Mouse (Mus musculus) brain, embryonic 14.5 days (tissue): Measurements from ENCODE around the gene Ank2. TPM values are rescaled to one million over a fixed set of nuclear protein-coding genes. Genes with fewer than 3 reads are reported as not detected.

Experiments
- DNase-seq: peaks from one replicate; pipeline ENCODE4 v3.0.0-alpha.2; 2011; ENCODE audit warnings: low read depth
- CTCF ChIP-seq: fragments of 200-500 bp; IDR thresholded peaks from 2 replicates; pipeline ENCODE4 v1.5.1; 2012; ENCODE audit warnings: inconsistent platforms, mild to moderate bottlenecking, moderate library complexity, borderline replicate concordance; ENCODE audit not compliant: insufficient read depth, insufficient read length; ENCODE audit errors: extremely low read depth
- POLR2A ChIP-seq: fragments of 200-500 bp; IDR thresholded peaks from 2 replicates; pipeline ENCODE4 v1.6.1; 2012; ENCODE audit warnings: mild to moderate bottlenecking, inconsistent platforms, borderline replicate concordance; ENCODE audit not compliant: poor library complexity, insufficient read depth, insufficient read length, severe bottlenecking; ENCODE audit errors: extremely low read depth
- polyA plus RNA-seq: library from polyadenylated mRNA; depleted of rRNA; stranded (reverse); fragments of >200 nt; gene quantifications from 2 replicates; pipeline ENCODE4 v1.2.3, GENCODE M21; 2012

Ank2 gene
- polyA plus RNA-seq, 1 experiment = 187 TPM

- TF ChIP-seq POLR2A = no peak
- TF ChIP-seq CTCF = no peak
- DNase-seq = no peak
Measured at GRCm38 (mm10) chr3:127087574-127087973, 411.6 kb downstream of the Ank2 start.

- TF ChIP-seq POLR2A (no peak), CTCF (no peak)
- peak; percentile 42 for DNase-seq
Measured at GRCm38 (mm10) chr3:127086834-127087506, 412.2 kb downstream of the Ank2 start.

GRCm38 (mm10) chr3:127077369-127077768, 421.8 kb downstream of the Ank2 start:
- TF ChIP-seq CTCF (no peak), POLR2A (no peak)
- DNase-seq = no peak

- DNase-seq = no peak
- TF ChIP-seq POLR2A (no peak), CTCF (no peak)
Measured at GRCm38 (mm10) chr3:127075531-127076280, 423.4 kb downstream of the Ank2 start.

GRCm38 (mm10) chr3:127071471-127071870, 427.7 kb downstream of the Ank2 start:
- DNase-seq = peak; percentile 62
- TF ChIP-seq CTCF (no peak), POLR2A (no peak)

GRCm38 (mm10) chr3:127063654-127064386, 435.3 kb downstream of the Ank2 start:
- no peak for TF ChIP-seq POLR2A
- no peak for TF ChIP-seq CTCF
- no peak for DNase-seq

GRCm38 (mm10) chr3:127059671-127060070, 439.5 kb downstream of the Ank2 start:
- no peak for TF ChIP-seq POLR2A
- TF ChIP-seq CTCF = no peak

GRCm38 (mm10) chr3:127041288-127041687, 457.9 kb downstream of the Ank2 start:
- TF ChIP-seq POLR2A = no peak
- TF ChIP-seq CTCF = no peak
- no peak for DNase-seq

More at GRCm38 (mm10) chr3:127059671-127060070, 439.5 kb downstream of the Ank2 start:
- DNase-seq = no peak

GRCm38 (mm10) chr3:127038570-127038969, 460.6 kb downstream of the Ank2 start:
- DNase-seq = no peak
- TF ChIP-seq CTCF = no peak
- no peak for TF ChIP-seq POLR2A

GRCm38 (mm10) chr3:127036118-127036517, 463.0 kb downstream of the Ank2 start:
- no peak for DNase-seq
- TF ChIP-seq CTCF = no peak
- TF ChIP-seq POLR2A = no peak

- TF ChIP-seq POLR2A = no peak
- TF ChIP-seq CTCF = no peak
- no peak for DNase-seq
Measured at GRCm38 (mm10) chr3:127035540-127035939, 463.6 kb downstream of the Ank2 start.

- TF ChIP-seq CTCF (no peak), POLR2A (no peak)
- no peak for DNase-seq
Measured at GRCm38 (mm10) chr3:127034983-127035382, 464.2 kb downstream of the Ank2 start.

GRCm38 (mm10) chr3:127023992-127024391, 475.2 kb downstream of the Ank2 start:
- no peak for DNase-seq
- TF ChIP-seq POLR2A (no peak), CTCF (no peak)
